Mouse (Mus musculus) cerebellum, adult 11-12 months (tissue): ENCODE data around the gene Dnajc5g.

ENCODE experiments used
- DNase-seq: peaks from one replicate; pipeline ENCODE4 v3.0.0; 2022

The Dnajc5g gene

GRCm38 (mm10) chr5:31110781-31111180 lies 4.7 kb downstream of the Dnajc5g start:
- no peak for DNase-seq

GRCm38 (mm10) chr5:31116354-31116753 lies 10.3 kb downstream of the Dnajc5g start, which contains the start of gene Trim54:
Trim54 (plus strand) TSS chr5:31116712.
- no peak for DNase-seq

- no peak for DNase-seq
Measured at GRCm38 (mm10) chr5:31116912-31117311, 10.8 kb downstream of the Dnajc5g start.

GRCm38 (mm10) chr5:31121111-31121510 lies 15.0 kb downstream of the Dnajc5g start:
- DNase-seq: no peak

- DNase-seq: no peak
Measured at GRCm38 (mm10) chr5:31123481-31123880, 17.4 kb downstream of the Dnajc5g start.

- DNase-seq: no peak
Measured at GRCm38 (mm10) chr5:31126050-31126449, 20.0 kb downstream of the Dnajc5g start.

GRCm38 (mm10) chr5:31136730-31137424 lies 30.8 kb downstream of the Dnajc5g start:
- no peak for DNase-seq

GRCm38 (mm10) chr5:31137658-31138057 lies 31.6 kb downstream of the Dnajc5g start:
- no peak for DNase-seq

- DNase-seq: no peak
Measured at GRCm38 (mm10) chr5:31138241-31138967, 32.3 kb downstream of the Dnajc5g start, which contains the start of gene Ucn. Ucn (minus strand) TSS chr5:31138829.

- DNase-seq: no peak
Measured at GRCm38 (mm10) chr5:31138968-31139425, 32.9 kb downstream of the Dnajc5g start.

GRCm38 (mm10) chr5:31149781-31150180 lies 43.7 kb downstream of the Dnajc5g start:
- DNase-seq: no peak

- peak; percentile 65 for DNase-seq
Measured at GRCm38 (mm10) chr5:31151746-31152145, 45.7 kb downstream of the Dnajc5g start.

- DNase-seq: no peak
Measured at GRCm38 (mm10) chr5:31153516-31154151, 47.5 kb downstream of the Dnajc5g start.

- DNase-seq: peak; percentile 89
Measured at GRCm38 (mm10) chr5:31154152-31154553, 48.1 kb downstream of the Dnajc5g start, which contains the start of gene Mpv17. Mpv17 (minus strand) TSS chr5:31154251.
